Mouse (Mus musculus): Measurements from ENCODE around the gene Armh3. TPM values are rescaled to one million over a fixed set of nuclear protein-coding genes. Genes with fewer than 3 reads are reported as not detected.

Gene Armh3
- 10 to 100 TPM; 19.9 to 20.3 TPM for total RNA-seq (2021)

DNA sequence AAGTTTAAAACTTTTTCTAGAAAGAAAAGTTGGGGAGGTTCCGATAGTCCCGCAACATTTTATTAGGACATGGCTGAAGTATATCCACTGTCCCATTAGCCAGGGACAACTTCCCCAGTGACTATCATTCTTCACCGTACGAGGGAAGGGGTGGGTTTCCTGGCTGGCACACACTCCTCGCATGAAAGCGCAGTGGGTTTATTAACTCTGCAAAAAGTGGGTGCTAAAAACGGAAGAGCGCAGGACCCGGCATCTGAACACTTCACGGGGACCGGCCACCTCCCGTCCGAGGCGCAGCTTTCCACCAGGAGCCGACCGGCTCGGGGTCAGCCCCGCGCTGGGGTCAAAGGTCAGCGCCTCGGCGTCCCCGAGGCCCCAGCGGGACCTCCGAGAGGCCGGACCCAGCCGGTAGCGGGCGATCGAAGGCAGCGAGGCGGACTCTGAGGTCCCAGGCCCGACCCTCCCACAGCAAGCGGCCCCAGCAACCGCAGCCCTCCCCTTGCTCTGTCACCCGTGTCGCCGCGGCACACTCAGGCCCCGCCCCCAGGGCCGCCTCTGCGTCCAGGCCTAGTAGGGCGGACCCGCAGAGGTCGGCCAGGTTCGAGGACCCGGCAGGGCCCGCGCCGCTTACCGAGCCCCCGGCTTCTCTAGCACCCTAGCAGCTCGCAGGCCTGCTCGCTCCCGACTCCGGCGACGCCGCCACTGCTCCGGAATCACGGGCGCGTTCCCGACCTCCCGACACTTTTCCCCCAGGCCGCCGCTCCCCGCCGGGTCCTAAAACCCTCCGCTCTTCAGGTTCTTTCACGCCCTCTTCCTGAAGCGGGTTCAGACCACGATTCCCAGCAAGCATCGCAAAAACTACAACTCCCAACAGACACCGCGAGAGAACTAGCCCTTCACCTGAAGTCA, at the start of gene Armh3:
Armh3 (minus strand) TSS at position 704 of the 909 bp plus-strand sequence.
- peak; percentile 79 to 88 for DNase-seq (ENCODE audit: extremely low spot score in 1 of 2, low spot score in 1 of 2)

GRCm38 (mm10) chr19:46047426-46047825, 49.1 kb upstream of the Armh3 start:
- no peak for DNase-seq (ENCODE audit: extremely low spot score in 1 of 2, low spot score in 1 of 2)

- DNase-seq (ENCODE audit: extremely low spot score in 1 of 2, low spot score in 1 of 2): no peak
Measured at GRCm38 (mm10) chr19:46046621-46047025, 48.3 kb upstream of the Armh3 start.

- peak in 1 of 2 experiments; percentile 19 for DNase-seq (ENCODE audit: extremely low spot score in 1 of 2, low spot score in 1 of 2)
Measured at GRCm38 (mm10) chr19:46045696-46046311, 47.5 kb upstream of the Armh3 start.

DNA sequence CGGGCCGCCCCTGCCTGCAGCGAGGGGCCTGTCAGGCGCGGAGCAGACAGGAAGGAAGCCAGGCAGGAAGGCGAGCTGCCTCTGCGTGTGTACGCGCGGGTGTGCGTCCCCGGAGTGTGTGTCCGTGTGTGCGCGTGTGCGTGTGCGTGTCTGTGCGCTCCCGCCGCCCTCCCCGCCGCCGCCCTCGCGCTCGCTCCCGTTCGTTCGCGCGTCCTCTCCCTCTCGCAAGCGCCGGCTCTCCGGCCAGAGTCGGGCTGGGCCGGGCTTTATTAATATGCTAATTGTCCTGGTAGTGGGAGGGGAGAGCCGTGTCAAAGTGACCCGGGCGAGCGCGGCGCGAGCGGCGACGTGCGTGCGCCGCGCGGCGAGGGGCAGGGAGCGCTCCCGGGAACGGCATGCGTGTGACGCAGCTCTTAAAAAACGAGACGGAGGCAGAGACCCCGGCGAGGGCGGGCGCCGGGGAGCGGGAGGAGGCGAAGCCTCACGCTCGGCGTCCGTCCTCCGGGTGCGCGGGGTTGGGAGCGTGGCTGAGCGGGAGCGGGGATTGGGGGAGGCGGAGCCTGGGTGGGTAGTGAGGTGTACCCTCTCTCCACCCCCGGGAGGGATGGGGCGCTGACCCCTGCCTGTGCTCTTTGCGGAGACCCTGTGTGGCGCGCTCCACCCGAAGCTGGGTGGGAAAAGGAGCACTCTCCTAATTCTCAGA, 46.9 kb upstream of the Armh3 start, which contains the start of gene Ldb1:
Ldb1 (minus strand) TSS at position 222 of the 703 bp plus-strand sequence.
- peak; percentile 67 to 84 for DNase-seq (ENCODE audit: extremely low spot score in 1 of 2, low spot score in 1 of 2)

DNA sequence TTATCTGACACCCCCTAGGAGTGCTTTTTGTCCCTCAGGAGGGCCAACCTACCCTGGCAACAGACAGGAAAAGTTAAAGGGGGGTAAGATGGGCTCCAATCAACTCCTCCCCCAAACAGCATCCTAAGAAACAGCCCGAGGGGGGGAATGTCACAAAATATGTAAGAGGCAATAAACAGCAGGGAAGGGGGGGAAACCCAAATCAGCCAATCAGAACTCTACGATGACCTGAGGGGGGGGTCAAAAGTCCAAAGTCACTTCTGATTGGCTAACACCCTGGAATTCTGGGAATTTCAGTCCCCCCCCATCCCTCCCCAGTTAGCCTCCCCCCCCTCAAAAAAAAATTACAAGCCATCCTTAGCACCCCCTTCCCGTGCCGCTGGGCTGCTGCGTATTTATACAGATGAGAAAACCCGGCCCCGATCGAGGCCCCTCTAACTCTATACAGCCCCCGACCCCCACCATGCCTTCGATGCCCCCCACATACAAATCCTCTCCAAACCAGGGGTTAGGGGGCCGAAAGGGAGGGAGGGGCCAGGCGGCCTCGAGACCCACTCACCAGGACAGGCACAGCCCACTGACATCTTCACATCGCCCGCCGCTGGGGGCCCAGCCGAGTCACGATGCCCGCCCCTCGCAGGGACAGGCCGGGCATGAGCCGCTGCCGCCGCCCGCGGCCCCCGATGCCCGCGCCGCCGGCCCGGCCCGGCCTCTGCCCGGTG, 46.1 kb upstream of the Armh3 start, which contains the start of gene Pprc1:
Pprc1 (plus strand) TSS at position 616 of the 722 bp plus-strand sequence.
- peak in 1 of 2 experiments; percentile 20 for DNase-seq (ENCODE audit: extremely low spot score in 1 of 2, low spot score in 1 of 2)

- DNase-seq (ENCODE audit: extremely low spot score in 1 of 2, low spot score in 1 of 2): no peak
Measured at GRCm38 (mm10) chr19:46043380-46043779, 45.1 kb upstream of the Armh3 start.

DNA sequence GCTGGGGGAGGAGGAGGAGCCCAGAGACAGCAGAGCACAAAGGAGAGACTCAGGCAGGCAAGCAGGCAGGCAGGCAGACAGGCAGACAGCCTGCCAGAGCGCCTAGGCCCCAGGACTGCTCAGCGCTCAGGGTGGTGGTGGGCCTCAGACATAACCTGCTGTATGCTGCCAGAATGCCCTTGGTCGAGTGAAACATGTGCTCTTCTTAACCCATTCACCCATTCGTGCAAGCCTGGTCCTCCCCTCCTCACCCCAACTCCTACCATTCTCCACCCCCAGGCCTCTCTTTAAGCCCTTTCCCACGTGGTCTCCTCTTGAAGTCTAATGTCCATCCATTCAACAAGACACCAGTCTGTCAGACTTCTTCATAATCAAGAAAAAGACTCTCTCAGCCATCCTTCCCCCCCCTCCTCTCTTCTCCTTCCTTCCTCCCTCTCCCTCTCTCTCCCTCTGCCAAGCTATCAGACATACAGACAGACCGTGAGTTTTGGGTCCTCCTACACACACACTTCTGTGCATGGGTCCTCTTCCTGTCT, 44.3 kb upstream of the Armh3 start:
- DNase-seq (ENCODE audit: extremely low spot score in 1 of 2, low spot score in 1 of 2): peak in 1 of 2 experiments; percentile 42

- DNase-seq (ENCODE audit: extremely low spot score in 1 of 2, low spot score in 1 of 2): peak; percentile 69 to 80
Measured at GRCm38 (mm10) chr19:46041933-46042475, 43.7 kb upstream of the Armh3 start.

DNA sequence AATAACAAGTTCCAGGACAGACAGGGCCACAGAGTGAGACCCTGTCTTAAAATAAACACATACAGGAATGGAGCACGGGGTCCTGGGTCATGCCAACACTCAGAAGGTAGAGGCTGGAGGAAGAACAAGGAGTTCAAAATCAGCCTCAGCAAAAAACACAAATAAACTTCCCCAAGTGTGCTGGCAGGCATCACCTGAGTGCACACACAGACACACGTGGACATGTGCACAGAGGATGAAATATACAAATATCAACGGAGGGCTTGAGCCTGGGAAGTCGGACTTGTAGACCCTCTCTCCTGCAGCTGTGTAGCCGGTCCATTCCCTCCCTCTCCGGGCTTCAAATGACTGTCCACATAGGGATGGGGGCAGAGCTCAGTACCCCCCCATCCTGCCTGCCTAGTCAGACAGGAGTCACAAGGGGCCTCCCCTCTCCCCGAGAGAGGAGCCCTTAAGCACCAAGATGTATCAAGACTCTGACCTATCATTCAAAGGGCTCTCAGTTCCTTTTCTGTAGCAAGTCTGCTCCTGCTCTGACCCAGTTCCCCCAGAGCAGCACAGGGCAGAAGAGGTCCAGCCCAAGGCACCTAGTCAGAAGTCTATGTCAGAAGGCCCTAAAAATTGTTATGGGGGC, 43.1 kb upstream of the Armh3 start:
- DNase-seq (ENCODE audit: extremely low spot score in 1 of 2, low spot score in 1 of 2): no peak

- no peak for DNase-seq (ENCODE audit: extremely low spot score in 1 of 2, low spot score in 1 of 2)
Measured at GRCm38 (mm10) chr19:46040149-46040902, 42.0 kb upstream of the Armh3 start.

DNA sequence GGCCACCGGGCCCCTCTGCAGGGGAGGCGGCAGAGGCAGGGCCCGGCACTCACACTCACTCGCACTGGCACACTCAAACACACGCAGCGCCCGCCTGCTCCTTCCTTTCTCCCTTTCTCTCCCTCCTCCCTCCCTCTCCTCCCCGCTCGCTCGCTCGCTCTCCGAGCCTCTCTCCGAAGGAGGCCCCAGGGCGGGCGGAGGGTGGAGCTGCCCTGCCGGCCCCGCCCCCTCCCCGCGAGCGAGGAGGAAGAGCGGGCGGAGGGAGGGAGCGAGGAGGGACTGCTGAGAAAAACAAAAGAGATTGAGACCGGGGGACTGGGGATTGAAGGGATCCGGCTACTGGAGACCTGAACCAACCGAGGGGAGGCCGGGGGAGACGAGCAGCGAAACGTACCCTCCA, 41.2 kb upstream of the Armh3 start:
- DNase-seq (ENCODE audit: extremely low spot score in 1 of 2, low spot score in 1 of 2): peak; percentile 69 to 72

DNA sequence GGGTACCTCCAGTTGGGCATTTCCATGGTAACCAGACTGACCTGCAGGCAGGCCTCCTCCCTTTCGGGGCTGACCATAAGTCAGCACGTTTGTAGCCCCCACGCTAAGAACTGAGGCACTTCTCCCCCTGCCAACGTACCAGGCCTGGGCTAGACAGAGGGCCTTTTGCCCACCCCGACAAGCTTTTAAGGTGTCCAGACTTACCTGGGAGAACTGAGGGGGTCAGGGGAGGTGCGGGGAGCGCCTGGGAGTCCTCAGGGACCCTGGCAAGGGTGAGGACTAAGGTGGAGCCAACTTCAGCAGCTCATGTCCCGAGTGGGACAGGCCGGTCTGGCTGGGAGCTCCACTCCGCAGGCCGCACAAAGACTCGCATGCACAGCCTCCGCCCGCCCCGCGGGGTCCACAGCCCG, 40.6 kb upstream of the Armh3 start:
- no peak for DNase-seq (ENCODE audit: extremely low spot score in 1 of 2, low spot score in 1 of 2)

DNA sequence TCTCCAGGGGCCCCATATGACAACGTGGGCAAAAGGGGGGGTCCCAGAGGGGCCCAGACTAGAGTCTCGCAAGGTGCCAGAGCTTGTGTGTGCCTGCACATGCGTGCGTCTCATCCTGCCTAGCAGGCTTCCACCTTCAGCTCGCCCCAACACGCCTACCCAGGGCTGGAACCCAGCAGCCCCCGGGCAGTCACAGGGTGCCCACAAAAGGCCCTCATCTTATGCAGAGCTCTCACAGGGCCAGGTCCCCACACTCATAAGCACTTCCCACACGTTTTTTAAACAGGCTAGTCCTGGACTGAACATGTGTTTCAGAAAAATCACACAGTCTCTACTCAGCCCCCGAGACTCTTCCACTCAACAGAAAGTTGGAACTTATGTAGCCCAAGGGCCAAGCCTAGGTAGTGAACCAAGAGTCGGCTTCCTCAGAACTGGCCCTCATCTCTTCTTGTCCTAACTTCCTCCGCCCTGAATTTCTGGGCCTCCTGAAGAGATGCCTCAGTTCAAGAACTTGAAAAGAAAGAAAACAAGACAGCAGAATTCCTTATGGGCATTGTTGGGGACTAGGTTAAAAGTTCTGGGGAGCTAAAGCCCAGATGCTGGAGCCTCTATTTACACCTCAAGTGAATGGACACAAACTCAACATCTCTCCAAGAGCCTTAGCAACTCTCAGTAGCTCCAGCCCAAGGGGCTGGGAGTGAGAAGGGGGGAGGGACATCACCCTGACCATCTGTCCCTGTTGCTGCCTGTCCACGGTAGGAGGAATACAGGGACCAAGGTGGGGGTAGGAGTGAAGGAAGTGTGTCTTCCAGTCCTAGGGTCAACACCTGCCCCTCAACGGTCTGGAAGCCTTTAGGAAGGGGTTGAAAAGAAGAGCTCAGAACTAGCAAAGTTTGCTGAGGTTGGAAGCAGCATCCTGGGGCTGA, 39.9 kb upstream of the Armh3 start:
- no peak for DNase-seq (ENCODE audit: extremely low spot score in 1 of 2, low spot score in 1 of 2)

GRCm38 (mm10) chr19:46037243-46037924, 39.1 kb upstream of the Armh3 start:
- DNase-seq (ENCODE audit: extremely low spot score in 1 of 2, low spot score in 1 of 2): no peak

DNA sequence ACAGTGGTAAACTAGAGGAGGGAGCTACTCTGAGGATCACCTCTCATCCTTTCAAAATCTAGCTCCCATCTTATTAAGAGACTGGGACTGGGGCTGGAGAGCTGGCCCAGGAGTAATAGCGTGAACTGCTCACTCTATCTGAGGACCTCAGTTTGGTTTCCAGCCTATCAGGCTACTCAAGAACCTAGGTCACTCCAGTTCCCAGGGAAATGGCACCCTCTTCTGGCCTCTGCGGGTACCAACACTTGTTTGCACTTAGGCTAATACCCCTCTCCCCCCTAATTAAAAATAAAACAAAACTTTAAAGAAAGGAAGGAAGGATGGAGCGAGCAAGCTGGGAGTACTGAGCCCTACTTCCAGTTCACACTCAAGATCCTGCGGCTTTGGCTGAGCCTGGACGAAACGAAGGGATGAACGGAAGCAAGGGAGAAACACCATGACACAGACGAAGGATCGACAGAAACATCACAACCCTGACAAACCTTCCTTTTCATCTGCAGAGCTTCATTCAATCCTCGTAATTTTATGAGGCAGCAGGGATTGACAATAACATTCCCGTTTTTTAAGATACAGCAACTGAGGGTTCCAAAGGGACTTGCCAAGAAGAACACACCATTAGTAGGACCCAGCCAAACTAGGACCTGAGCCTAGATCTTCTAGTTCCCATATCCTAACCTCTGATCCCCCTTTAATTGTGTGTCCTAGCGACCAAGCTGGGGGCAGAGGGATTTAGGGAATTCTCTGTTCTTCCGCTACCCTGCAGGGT, 38.4 kb upstream of the Armh3 start:
- no peak for DNase-seq (ENCODE audit: extremely low spot score in 1 of 2, low spot score in 1 of 2)
